Mouse (Mus musculus) midbrain, postnatal 0 days (tissue): ENCODE measurements around the gene Timeless. TPM values are rescaled to one million over a fixed set of nuclear protein-coding genes. Genes with fewer than 3 reads are reported as not detected.
"Not testable (repeated sequence)": the region's sequence is repeated elsewhere in the genome, so short reads cannot be mapped to it uniquely, and the experiment has no call there.

Experiments used
- ATAC-seq: fragments of 200-750 bp; cut with Nextera tagmentation; 2 replicates; pipeline ENCODE4 v1.8.0; 2017; ENCODE audit warnings: moderate number of reproducible peaks, mild to moderate bottlenecking, moderate TSS enrichment, moderate library complexity; ENCODE audit not compliant: low FRiP score
- DNase-seq: peaks from one replicate; pipeline ENCODE4 v3.0.0-alpha.2; 2015; ENCODE audit warnings: low spot score
- H3K27ac ChIP-seq: fragments of 300-500 bp; sonication (generic); 2 replicates; pipeline ENCODE4 v1.5.1; 2014; ENCODE audit warnings: low read depth, mild to moderate bottlenecking, low read length, mixed read lengths
- H3K27me3 ChIP-seq: fragments of 300-500 bp; sonication (generic); 2 replicates; pipeline ENCODE4 v1.6.1; 2014; ENCODE audit warnings: low read length, control low read depth, mixed read lengths; ENCODE audit not compliant: insufficient read depth
- H3K36me3 ChIP-seq: fragments of 300-500 bp; sonication (generic); 2 replicates; pipeline ENCODE4 v1.6.1; 2014; ENCODE audit warnings: low read length, control low read depth, mixed read lengths; ENCODE audit not compliant: insufficient read depth
- H3K4me1 ChIP-seq: fragments of 300-500 bp; sonication (generic); 2 replicates; pipeline ENCODE4 v1.6.1; 2014; ENCODE audit warnings: mild to moderate bottlenecking, control low read depth, antibody characterized with exemption, low read length, mixed read lengths; ENCODE audit not compliant: insufficient read depth
- H3K4me2 ChIP-seq: fragments of 300-500 bp; sonication (generic); 2 replicates; pipeline ENCODE4 v1.6.1; 2014; ENCODE audit warnings: low read depth, mild to moderate bottlenecking, low read length, mixed read lengths; ENCODE audit not compliant: poor library complexity, severe bottlenecking
- H3K4me3 ChIP-seq: fragments of 300-500 bp; sonication (generic); 2 replicates; pipeline ENCODE4 v1.5.1; 2014; ENCODE audit warnings: low read depth, mild to moderate bottlenecking, low read length, moderate library complexity
- H3K9ac ChIP-seq: fragments of 300-500 bp; sonication (generic); replicated peaks from 2 replicates; pipeline ENCODE4 v1.6.1; 2014; ENCODE audit warnings: mild to moderate bottlenecking, low read length, moderate library complexity, mixed read lengths; ENCODE audit not compliant: poor library complexity, severe bottlenecking
- H3K9me3 ChIP-seq: fragments of 300-500 bp; sonication (generic); 2 replicates; pipeline ENCODE4 v1.6.1; 2016; ENCODE audit warnings: low read length, control low read depth
- CTCF ChIP-seq: IDR thresholded peaks from 2 replicates; pipeline ENCODE4 v1.5.1; 2016; ENCODE audit warnings: antibody characterized with exemption, mild to moderate bottlenecking
- WGBS: fragments of 180-500 bp; shearing (Covaris S2); extraction: QIAGEN DNeasy Blood & Tissue Kit; methylation state at CpG from one replicate; pipeline ENCODE4 v1.1.7; 2014; 5-methylcytosine and 5-hydroxymethylcytosine counted together
- polyA plus RNA-seq: library from polyadenylated mRNA; unstranded; fragments of >200 nt; fragmentation: Nextera tagmentation; extraction: Ambion mirVana; gene quantifications from 2 replicates; pipeline ENCODE4 v1.2.1, GENCODE M21; 2015
- total RNA-seq: library from RNA; depleted of rRNA; stranded (reverse); fragments of >200 nt; gene quantifications from 2 replicates; pipeline ENCODE4 v1.2.3, GENCODE M21; 2014

Timeless gene
- total and polyA plus RNA-seq, 2 experiments from 2014 or later: 7.7 to 14.6 TPM

DNA sequence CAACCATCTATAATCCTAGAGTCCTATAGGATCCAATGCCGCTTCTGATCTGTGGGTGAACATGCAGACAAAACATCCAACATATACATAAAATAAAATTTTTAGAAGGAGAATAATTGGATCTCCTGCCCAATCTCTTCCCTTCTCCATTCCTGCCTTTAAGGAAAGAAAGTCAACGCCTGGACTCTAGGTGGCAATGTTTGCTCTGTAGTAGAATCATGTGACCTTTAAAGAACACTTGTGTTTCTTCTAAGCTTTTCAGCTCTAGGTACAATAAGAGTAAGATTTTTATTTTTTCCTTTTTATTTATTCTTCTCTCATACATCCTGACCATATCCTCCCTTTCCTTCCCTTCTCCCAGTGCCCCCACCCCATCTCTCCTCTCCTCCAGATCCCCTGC, 40.0 kb downstream of the Timeless start:
- Histone ChIP-seq H3K36me3 (no peaks in the 10 kb centered on the region; the same call in 1 of the 2 replicates), H3K9ac (no peak overlapping the region), H3K4me2 (no peak overlapping the region), H3K4me1 (no peaks in the 10 kb centered on the region), H3K4me3 (no peak overlapping the region), H3K27ac (no peak overlapping the region), H3K9me3 (no peaks in the 10 kb centered on the region), H3K27me3 (no peaks in the 10 kb centered on the region)
- ATAC-seq (no peak), DNase-seq (peak; percentile 12)
- WGBS: 69% methylated on average over 2 of the region's 2 CpGs
- TF ChIP-seq CTCF: peak; percentile 45; the same call in 1 of the 2 replicates

GRCm38 (mm10) chr10:128272819-128273439, 41.1 kb downstream of the Timeless start:
- ATAC-seq, H3K36me3 ChIP-seq, H3K27me3 ChIP-seq, H3K9me3 ChIP-seq, DNase-seq, H3K4me2 ChIP-seq, H3K4me1 ChIP-seq, H3K27ac ChIP-seq, H3K4me3 ChIP-seq, H3K9ac ChIP-seq: not testable (repeated sequence)
- WGBS: 96% methylated on average over 4 of the region's 7 CpGs
- peak; percentile 1; the same call in 1 of the 2 replicates for TF ChIP-seq CTCF

GRCm38 (mm10) chr10:128275374-128275773, 43.5 kb downstream of the Timeless start:
- H3K36me3 ChIP-seq, H3K9me3 ChIP-seq, H3K27ac ChIP-seq, H3K27me3 ChIP-seq, ATAC-seq, DNase-seq, H3K4me1 ChIP-seq, H3K4me2 ChIP-seq, H3K9ac ChIP-seq, H3K4me3 ChIP-seq: not testable (repeated sequence)
- WGBS: 100% methylated on average over 1 of the region's 1 CpGs

GRCm38 (mm10) chr10:128278158-128278557, 46.3 kb downstream of the Timeless start:
- Histone ChIP-seq H3K4me3 (no peak overlapping the region), H3K9me3 (no peaks in the 10 kb centered on the region), H3K4me1 (no peaks in the 10 kb centered on the region), H3K4me2 (no peak overlapping the region), H3K9ac (no peak overlapping the region), H3K27me3 (no peaks in the 10 kb centered on the region), H3K27ac (no peak overlapping the region), H3K36me3 (peaks cover 27% of the 10 kb centered on the region)
- TF ChIP-seq CTCF: no peak
- DNase-seq (no peak), ATAC-seq (no peak)
- 51% methylated on average over 6 of the region's 6 CpGs for WGBS

GRCm38 (mm10) chr10:128280943-128281342, 49.1 kb downstream of the Timeless start:
- H3K4me1 ChIP-seq: no peaks in the 10 kb centered on the region
- H3K4me3 ChIP-seq: no peak overlapping the region
- WGBS: 94% methylated on average over 6 of the region's 6 CpGs
- no peaks in the 10 kb centered on the region for H3K9me3 ChIP-seq
- no peak overlapping the region for H3K9ac ChIP-seq
- H3K4me2 ChIP-seq: no peak overlapping the region
- ATAC-seq (no peak), DNase-seq (no peak)
- TF ChIP-seq CTCF: no peak
- peaks cover 39% of the 10 kb centered on the region for H3K36me3 ChIP-seq
- H3K27me3 ChIP-seq: no peaks in the 10 kb centered on the region
- H3K27ac ChIP-seq: no peak overlapping the region

- no peak for ATAC-seq
Observed at GRCm38 (mm10) chr10:128281682-128282081, 49.8 kb downstream of the Timeless start.

More at GRCm38 (mm10) chr10:128281682-128282081, 49.8 kb downstream of the Timeless start:
- WGBS: 94% methylated on average over 14 of the region's 14 CpGs
- Histone ChIP-seq H3K9me3 (no peaks in the 10 kb centered on the region), H3K36me3 (peaks cover 45% of the 10 kb centered on the region), H3K4me3 (no peak overlapping the region), H3K4me2 (no peak overlapping the region), H3K27me3 (no peaks in the 10 kb centered on the region), H3K27ac (no peak overlapping the region), H3K9ac (no peak overlapping the region), H3K4me1 (no peaks in the 10 kb centered on the region)
- no peak for DNase-seq
- TF ChIP-seq CTCF: no peak
